ENCODE assay signal across 12 mouse cellular contexts in genomic region chr13:32495063-32495462, GRCm38 (mm10).
DNase-seq lines count a peak whose midpoint lies in the region; ATAC-seq and TF ChIP-seq lines count a peak whose summit lies in the region.
"Had no signal": no experiment of that assay in that cellular context is flagged by ENCODE, and none has a peak within 500 bp of the region (broad histone marks: within the 10 kb centered on the region; RNA-seq: fewer than 3 reads in every experiment).

No protein-coding gene starts in this region.

- no peaks in the 10 kb centered on the region for H3K36me3 ChIP-seq in lung, postnatal 0 days (ENCODE audit: insufficient read depth, low read length)
- H3K36me3 ChIP-seq in myocyte (ENCODE audit: control insufficient read depth, insufficient read depth): no peaks in the 10 kb centered on the region
- H3K36me3 ChIP-seq: heart, embryonic 13.5 days; midbrain, embryonic 10.5 days; neural tube, embryonic 12.5 days had no signal

- no peak overlapping the region for H3K27ac ChIP-seq in lung, postnatal 0 days (ENCODE audit: low read length)
- H3K27ac ChIP-seq: heart, embryonic 13.5 days; midbrain, embryonic 10.5 days; neural tube, embryonic 12.5 days had no signal

- H3ac ChIP-seq in myocyte (ENCODE audit: control insufficient read depth, insufficient read length): no peak overlapping the region

- no peak for ATAC-seq in lung, postnatal 0 days
- ATAC-seq in hematopoietic stem cell, adult 5-6 weeks (replicated peaks in 1 of 2; ENCODE audit: insufficient read depth in 1 of 2, low FRiP score in 2 of 2, low TSS enrichment in 1 of 2, low read depth in 1 of 2, poor library complexity in 2 of 2, severe bottlenecking in 2 of 2): peak; percentile 32 to 55; a peak in 3 of 4 replicates
- ATAC-seq: forebrain, embryonic 14.5 days; intestine, postnatal 0 days had no signal

- no peaks in the 10 kb centered on the region for H3K9me3 ChIP-seq in lung, postnatal 0 days (ENCODE audit: low read length)
- H3K9me3 ChIP-seq: heart, embryonic 13.5 days; midbrain, embryonic 10.5 days; neural tube, embryonic 12.5 days had no signal

- TF ChIP-seq POLR2A in myocyte (IDR thresholded peaks at IDR 0.05; ENCODE audit: insufficient read length, low read depth): no peak

- peak; percentile 8 for DNase-seq in lung, postnatal 0 days (ENCODE audit: low spot score)
- DNase-seq in lung, postnatal 14 days: no peak
- DNase-seq in cerebellum, adult 9-10 months: peak; percentile 5
- DNase-seq in spleen, postnatal 14 days (ENCODE audit: low spot score in 2 of 2): no peak
- DNase-seq in MN1 (ENCODE audit: low spot score): no peak

- WGBS in lung, postnatal 0 days: 46% methylated on average over 6 of the region's 6 CpGs

- no peaks in the 10 kb centered on the region for H3K27me3 ChIP-seq in lung, postnatal 0 days (replicated peaks; ENCODE audit: insufficient read depth, low read length)
- no peaks in the 10 kb centered on the region for H3K27me3 ChIP-seq in myocyte (ENCODE audit: control insufficient read depth, insufficient read depth, insufficient read length)
- H3K27me3 ChIP-seq: heart, embryonic 13.5 days; neural tube, embryonic 12.5 days had no signal

- H3K4me3 ChIP-seq in lung, postnatal 0 days (ENCODE audit: low read depth, low read length): no peak overlapping the region
- no peak overlapping the region for H3K4me3 ChIP-seq in myocyte
- H3K4me3 ChIP-seq: heart, embryonic 13.5 days; midbrain, embryonic 10.5 days; neural tube, embryonic 12.5 days had no signal

- H3K4me2 ChIP-seq in lung, postnatal 0 days (replicated peaks; ENCODE audit: low read depth, low read length): no peak overlapping the region
- peak overlapping the region; percentile 27 for H3K4me2 ChIP-seq in myocyte (ENCODE audit: low read depth)
- H3K4me2 ChIP-seq: heart, embryonic 13.5 days; neural tube, embryonic 12.5 days had no signal

- TF ChIP-seq EP300 in lung, postnatal 0 days (IDR thresholded peaks at IDR 0.05): no peak

- peaks cover 3% of the 10 kb centered on the region; the same call in 1 of the 2 replicates for H3K4me1 ChIP-seq in lung, postnatal 0 days (ENCODE audit: insufficient read depth, low read depth, low read length)
- H3K4me1 ChIP-seq: midbrain, embryonic 10.5 days; neural tube, embryonic 12.5 days had no signal

- TF ChIP-seq CTCF in lung, postnatal 0 days (IDR thresholded peaks at IDR 0.05): no peak

- no peaks in the 10 kb centered on the region for H3K79me2 ChIP-seq in myocyte (ENCODE audit: control insufficient read depth, insufficient read depth)

- H3K9ac ChIP-seq in lung, postnatal 0 days (replicated peaks; ENCODE audit: low read depth): no peak overlapping the region
- H3K9ac ChIP-seq: heart, embryonic 13.5 days; neural tube, embryonic 12.5 days had no signal

TF ChIP-seq in myocyte, 11 proteins besides CTCF, POLR2A, EP300 and RAD21:
- TF ChIP-seq CEBPB (IDR thresholded peaks at IDR 0.05; ENCODE audit: insufficient read depth, poor library complexity, severe bottlenecking): peak; percentile 78
- peak in 1 of 3 experiments; percentile 8 for TF ChIP-seq MYOG (IDR thresholded peaks at IDR 0.05; ENCODE audit: control insufficient read depth in 1 of 3, insufficient read depth in 1 of 3, insufficient read length in 2 of 3, low read depth in 2 of 3)
- no peak for TF ChIP-seq POLR2AphosphoS2 (IDR thresholded peaks at IDR 0.05; ENCODE audit: insufficient read length, low read depth)

Comparison
In these comparisons a context has a peak if more than half of its experiments do, and no peak if none do; other contexts are left out.
1. DNase-seq: peak in lung, postnatal 0 days (single experiment) and cerebellum, adult 9-10 months (single experiment); none in lung, postnatal 14 days (single experiment), spleen, postnatal 14 days (0 of 2) and MN1 (single experiment).